Mouse (Mus musculus) skeletal muscle tissue, adult 2 months (tissue): ENCODE data around the gene Cd5l.
"Not testable (repeated sequence)": the region's sequence is repeated elsewhere in the genome, so short reads cannot be mapped to it uniquely, and the experiment has no call there.

ENCODE experiments used
- DNase-seq: peaks from one replicate; pipeline ENCODE4 v3.0.0-alpha.2; 2012; ENCODE audit warnings: low read depth, low spot score

Gene Cd5l

DNA sequence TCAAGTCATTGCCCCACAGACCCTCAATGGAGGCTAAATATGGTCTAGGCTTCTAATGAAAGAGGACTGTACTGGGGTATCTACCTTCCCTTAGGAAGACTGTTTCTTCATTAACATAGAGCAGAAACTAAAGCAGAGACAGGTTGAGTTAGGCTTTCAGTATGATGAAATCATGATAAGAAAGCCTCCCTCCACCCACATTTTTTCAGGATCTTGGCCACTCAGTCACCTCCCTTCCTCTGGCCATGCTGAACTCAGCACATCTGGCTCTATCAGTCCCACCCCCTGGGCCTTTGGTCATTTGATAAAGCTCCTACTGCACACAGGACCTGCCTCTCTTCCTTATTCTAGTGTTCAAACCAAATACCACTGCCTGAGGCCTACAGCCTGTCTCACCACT lies at the start of gene Cd5l:
TSS of gene Cd5l (plus strand) at position 301 of the 400 bp plus-strand sequence.
- DNase-seq = no peak

GRCm38 (mm10) chr3:87309922-87310321 lies 47.8 kb upstream of the Cd5l start:
- no peak for DNase-seq

DNA sequence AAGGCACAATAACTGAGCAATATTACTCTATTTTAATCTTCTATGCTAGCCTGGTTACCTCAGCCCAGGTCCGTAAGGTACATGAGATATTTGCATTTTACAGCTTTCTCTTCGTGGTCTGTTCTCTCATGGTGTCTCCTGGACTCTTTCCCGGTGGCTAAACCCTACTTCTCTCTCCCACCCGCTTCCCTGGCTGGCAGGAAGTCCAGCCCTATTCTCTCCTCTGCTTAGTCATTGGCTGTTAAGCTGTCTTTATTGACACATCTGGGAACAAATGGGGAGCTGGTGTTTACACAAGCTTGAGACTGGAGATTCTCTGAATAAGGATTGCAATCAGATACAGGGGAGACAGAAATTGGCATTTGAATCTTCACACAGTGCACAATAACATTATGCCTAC lies 35.1 kb upstream of the Cd5l start:
- no peak for DNase-seq

DNA sequence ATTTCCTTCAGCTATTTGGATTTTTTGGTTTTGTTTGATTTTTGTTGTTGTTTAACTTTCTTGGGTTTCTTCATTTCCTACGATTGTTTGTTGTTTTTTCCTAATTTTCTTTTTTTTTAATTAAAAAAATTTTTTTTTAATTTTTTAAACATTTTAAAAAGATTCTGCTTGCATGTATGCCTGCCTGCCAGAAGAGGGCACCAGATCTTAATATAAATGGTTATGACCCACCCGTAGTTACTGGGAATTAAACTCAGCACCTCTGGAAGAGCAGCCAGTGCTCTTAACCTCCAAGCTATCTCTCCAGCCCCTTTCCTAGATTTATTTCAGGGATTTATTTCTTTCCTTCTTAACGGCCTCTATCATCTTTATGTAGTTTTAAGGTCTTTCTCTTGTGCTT lies 33.9 kb upstream of the Cd5l start:
- no peak for DNase-seq

GRCm38 (mm10) chr3:87337899-87338298 lies 19.8 kb upstream of the Cd5l start:
- DNase-seq = peak; percentile 18

- not testable (repeated sequence) for DNase-seq
Observed at GRCm38 (mm10) chr3:87350992-87351391, 6.7 kb upstream of the Cd5l start.

- no peak for DNase-seq
Observed at GRCm38 (mm10) chr3:87359215-87359614, 1.5 kb downstream of the Cd5l start.

DNA sequence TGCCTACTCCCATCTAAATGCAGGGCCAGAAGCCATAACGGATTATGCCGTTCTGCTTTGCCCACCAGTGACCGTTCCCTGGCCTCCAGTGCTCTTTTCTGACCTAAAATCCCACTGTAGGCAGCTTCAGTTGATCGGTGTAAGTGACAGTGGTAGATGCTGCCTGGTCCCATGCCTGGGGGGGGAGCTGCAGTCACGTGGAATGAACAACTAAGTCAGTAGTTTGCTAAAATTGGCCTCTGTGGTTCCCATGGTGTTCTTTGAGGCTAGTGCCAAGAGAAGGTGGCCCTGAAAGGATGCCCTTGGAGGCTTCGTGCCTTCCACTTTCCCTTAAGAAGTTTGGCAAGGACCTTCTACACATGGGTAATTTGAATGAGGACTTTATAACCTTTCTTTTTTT lies 2.8 kb downstream of the Cd5l start:
- no peak for DNase-seq

DNA sequence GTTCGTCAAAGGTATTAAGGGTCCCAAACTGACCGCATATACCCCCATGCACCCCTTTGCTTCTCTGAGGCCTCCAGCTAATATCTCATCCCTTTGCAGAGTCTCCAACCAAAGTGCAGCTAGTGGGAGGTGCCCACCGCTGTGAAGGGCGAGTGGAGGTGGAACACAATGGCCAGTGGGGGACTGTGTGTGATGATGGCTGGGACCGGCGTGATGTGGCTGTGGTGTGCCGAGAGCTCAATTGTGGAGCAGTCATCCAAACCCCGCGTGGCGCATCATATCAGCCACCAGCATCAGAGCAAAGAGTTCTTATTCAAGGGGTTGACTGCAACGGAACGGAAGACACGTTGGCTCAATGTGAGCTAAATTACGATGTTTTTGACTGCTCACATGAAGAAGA lies 8.0 kb downstream of the Cd5l start:
- no peak for DNase-seq

DNA sequence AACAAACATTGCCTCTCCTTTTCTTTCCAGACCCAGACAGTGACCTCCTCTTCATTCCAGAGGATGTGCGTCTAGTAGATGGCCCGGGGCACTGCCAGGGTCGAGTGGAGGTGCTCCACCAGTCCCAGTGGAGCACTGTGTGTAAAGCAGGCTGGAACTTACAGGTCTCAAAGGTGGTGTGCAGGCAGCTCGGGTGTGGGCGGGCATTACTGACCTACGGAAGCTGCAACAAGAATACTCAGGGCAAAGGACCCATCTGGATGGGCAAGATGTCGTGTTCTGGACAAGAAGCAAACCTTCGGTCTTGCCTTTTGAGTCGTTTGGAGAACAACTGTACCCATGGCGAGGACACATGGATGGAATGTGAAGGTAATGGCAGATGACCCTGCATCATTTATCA lies 9.8 kb downstream of the Cd5l start:
- DNase-seq = no peak

DNA sequence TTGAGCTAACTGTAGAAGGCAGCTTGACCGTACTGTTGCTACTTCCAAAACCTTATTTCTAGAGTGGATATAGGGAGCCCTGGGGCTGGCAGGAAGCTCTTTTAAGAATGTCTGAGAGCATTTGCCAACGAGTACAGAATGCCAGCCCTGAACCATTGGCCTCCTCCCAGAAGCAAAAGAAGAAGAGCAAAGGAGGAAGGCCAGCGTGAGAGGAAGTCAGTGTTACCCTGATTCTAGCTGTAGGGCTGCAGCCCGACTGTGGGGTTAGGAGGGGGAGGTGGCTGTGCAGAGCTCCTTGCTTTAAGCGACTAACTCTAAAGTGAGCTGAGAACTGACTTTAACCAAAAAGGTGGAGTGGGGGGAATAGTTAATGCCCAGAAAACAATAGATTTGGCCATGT lies 11.5 kb downstream of the Cd5l start:
- DNase-seq = no peak

DNA sequence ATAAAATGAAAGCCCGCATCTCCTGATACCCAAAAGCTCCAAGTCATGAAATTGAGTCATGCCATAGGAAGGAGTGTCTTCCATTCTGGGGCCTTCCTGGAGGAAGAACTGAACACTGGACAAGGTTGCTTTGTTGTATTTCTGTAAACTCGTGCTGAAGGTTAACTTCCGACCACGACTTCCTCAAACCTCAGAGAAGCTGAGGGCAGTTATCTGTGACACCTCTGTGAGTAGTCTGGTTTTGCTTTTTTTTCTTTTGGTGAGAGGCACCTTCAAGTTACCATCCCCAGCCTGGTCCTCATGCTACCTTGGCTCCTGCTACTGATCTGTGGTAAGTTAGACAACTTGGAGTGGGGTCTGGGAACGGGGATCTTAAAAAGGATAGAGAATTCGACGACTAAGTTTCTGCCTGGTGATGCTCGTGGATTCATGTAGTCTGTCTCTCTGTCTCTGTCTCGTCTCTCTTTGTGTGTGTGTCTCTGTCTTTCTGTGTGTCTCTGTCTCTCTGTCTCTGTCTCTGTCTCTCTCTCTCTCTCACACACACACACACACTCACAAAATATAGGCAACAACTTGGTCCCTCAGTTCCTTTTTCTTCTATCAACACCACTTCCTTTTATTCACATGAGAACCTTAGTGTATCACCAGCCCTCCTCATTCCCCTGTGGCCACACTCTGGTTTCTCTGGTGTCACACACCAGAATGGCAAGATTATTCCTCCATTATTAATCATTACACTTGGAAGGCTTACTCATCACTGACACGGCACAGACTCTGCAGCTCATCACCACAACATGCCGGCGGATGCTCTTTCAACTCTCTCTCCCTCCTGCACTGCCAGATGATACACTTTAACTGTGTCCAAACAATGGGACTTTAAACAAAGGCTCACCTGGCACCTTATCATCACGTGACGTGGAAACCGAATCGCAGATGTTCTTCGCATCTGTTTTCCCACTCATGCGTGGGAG lies 18.8 kb downstream of the Cd5l start, which contains the start of gene Fcrl1:
TSS of gene Fcrl1 (plus strand) at position 193 of the 971 bp plus-strand sequence.
- no peak for DNase-seq

DNA sequence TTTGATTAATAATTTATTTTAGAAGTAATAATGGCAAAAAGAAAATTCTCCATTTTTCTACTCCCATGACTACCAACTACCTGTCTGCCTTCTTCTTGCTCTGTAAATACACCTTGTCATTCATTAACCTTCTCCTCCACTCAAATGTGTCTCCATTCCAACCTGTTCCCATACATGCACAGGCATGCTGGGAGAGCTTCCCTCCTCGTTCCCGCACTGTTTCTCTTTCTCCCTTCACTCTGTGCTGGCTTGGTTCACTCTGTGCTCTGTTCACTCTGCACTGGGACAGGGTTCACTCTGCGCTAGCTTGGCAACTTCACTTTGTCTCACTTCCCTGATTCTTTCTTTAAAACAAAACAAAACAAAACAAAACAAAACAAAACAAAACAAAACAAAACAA lies 19.5 kb downstream of the Cd5l start:
- no peak for DNase-seq

- DNase-seq = no peak
Observed at GRCm38 (mm10) chr3:87377719-87378118, 20.0 kb downstream of the Cd5l start.

DNA sequence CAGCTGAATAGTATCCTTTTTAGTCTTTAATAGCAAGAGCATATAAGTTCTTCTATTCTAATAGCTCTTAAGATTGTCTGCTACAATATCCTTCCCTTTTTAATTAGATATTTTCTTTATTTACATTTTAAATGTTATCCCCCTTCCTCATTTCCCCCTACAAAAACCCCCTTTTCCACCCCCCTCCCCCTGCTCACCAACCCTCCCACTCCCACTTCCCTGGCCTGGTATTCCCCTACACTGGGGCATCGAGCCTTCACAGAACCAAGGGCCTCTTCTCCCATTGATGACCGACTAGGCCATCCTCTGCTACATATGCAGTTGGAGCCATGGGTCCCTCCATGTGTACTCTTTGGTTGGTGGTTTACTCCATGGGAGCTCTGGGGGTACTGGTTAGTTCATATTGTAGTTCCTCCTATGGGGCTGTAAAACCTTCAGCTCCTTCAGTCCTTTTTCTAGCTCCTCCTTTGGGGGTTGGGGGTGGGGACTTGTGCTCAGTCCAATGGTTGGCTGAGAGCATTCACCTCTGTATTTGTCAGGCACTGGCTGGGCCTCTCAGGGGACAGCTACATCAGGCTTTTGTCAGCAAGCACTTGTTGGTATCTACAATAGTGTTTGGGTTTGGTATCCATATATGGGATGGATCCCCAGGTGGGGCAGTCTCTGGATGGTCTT lies 22.1 kb downstream of the Cd5l start:
- DNase-seq = not testable (repeated sequence)

DNA sequence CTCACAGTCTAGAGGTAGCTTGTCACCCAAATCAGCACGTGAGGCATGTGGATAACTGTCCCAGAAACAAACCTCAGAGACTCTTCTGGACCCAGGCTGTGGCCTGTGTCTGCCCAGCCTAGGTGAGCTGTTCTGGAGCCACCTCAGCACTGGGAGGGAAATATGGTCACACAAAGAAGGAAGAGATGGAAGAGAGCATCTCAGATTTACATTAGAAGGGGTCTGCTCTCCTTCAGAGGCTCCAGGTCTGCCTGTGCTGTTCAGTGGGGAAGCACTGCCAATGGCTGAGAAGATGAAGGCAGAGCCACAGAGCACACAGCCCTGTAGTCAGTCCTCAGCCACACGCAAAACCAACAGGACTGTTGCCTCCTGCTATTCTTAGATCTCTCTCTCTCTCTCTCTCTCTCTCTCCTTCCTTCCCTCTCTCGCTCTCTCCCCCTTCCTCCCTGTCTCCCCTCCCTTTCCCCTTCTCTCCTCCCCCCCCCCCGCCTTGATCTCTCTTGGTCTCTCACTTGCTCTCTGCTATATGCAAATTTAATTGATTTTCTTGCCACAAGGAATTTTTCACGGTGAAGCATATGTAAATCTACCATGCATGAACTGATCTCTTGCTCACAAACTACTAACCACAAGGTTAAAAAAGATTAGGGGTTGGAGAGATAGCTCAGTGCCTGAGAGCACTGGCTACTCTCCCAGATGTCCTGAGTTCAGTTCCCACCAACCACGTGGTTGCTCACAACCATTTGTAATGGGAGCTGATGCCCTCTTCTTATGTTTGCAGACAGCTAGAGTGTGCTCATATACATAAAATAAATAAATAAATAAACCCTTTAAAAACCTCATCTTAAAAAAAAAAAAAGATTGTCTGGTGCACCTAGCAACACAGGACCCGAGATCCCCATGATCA lies 24.4 kb downstream of the Cd5l start:
- no peak for DNase-seq

- DNase-seq = no peak
Observed at GRCm38 (mm10) chr3:87383308-87383707, 25.6 kb downstream of the Cd5l start.

DNA sequence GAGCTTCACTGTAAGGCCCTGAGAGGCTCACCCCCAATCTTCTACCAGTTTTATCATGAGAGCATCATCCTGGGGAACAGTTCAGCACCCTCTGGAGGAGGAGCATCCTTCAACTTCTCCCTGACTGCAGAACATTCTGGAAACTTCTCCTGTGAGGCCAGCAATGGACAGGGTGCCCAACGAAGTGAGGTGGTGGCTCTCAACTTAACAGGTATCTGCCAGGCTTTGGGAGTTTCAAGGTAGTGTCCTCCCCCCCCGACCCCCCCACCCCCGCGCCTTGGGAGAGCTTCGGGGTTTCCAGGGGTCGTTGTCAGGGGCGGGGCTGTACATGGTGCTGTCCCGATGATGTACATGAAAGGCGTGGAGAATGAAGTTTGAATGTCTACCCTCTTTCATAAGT lies 27.4 kb downstream of the Cd5l start:
- no peak for DNase-seq

DNA sequence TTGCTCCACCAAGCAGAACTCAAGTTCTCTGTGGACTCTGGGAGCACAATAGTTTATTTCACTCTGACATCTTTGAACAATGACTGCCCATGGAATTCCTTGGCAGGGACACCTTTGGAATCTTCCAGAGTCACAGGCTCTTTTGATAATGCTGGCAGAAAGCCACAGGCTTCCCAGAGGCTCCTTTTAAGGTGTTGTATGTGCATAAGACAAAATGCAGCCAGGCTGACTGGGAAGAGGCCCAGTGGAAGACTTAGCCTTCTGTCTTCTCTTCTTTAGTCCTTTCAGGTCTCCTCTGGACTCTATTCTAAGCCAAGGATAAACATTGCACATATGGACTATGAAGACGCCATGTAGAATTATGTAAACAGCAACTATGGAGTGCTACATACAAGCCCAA lies 33.3 kb downstream of the Cd5l start:
- no peak for DNase-seq

- DNase-seq = no peak
Observed at GRCm38 (mm10) chr3:87398809-87399208, 41.1 kb downstream of the Cd5l start.

DNA sequence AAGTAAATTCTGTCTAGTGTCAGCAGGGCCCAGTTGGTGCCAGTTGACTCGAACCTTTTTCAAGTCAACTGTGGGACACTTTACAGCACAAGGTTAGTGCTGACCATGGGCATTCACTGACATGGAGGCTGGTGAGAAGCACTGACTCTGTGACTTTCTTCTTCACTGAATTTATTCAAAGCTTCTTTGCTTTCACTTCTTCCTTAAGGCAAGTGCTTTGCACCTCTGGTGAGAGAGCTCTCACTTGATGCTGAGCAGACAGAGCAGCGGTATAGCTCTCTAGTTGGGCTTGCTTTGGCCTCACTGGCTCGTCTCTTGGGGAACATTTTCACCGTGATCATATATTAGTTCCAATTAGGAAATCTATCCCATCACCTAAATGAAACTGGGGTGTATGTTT lies 42.2 kb downstream of the Cd5l start:
- DNase-seq = no peak

DNA sequence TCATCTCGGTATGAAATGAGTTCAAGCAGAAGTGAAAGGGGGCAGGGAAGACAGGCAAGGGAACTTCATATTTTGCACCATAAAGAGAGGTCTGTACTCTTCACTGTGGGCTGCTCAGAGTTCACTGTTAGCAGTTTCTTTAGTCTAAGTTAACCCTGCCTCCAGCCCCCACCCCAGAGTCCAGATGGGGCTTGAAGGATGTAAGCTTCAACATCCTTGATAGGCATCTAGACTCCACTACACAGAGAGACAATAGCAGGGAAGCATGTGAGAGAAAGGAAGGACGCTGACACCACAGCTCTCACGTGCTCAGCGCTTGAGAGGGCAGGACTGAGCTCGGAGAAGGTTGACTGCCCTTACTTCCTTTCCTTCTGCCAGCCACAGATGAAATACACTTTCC lies 43.6 kb downstream of the Cd5l start:
- peak; percentile 14 for DNase-seq
